Mouse (Mus musculus) bone marrow, adult 2 months (tissue): ENCODE results near the gene Hecw1.

Experiments used
- CTCF ChIP-seq: fragments of 200-500 bp; IDR thresholded peaks from 2 replicates; pipeline ENCODE4 v1.5.1; 2011; ENCODE audit warnings: low read length, control low read depth; ENCODE audit not compliant: control insufficient read depth, insufficient read depth
- POLR2A ChIP-seq: fragments of 200-500 bp; IDR thresholded peaks from 2 replicates; pipeline ENCODE4 v1.6.1; 2011; ENCODE audit warnings: low read depth, mild to moderate bottlenecking, control low read depth, low read length, borderline replicate concordance; ENCODE audit not compliant: control insufficient read depth

DNA sequence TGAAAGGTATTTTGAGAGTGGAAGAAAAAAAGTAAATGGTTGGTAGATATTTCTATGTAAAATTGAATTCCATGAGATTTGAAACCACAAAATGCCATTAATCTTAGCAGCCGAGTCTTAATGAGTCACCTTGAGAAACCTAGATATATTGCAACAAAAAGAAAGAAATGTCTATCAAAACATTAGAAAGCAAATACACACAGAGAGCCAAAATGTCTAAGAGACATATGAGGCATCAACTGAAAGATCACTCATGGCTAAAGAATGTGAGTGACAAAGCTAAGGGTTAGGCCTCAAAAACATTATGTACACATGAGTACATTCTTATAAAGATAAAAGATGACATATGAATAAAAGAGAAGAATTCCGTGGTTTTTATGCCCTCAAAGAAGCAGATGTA lies 26.1 kb downstream of the Hecw1 start:
- TF ChIP-seq POLR2A (no peak), CTCF (no peak)
